Mouse (Mus musculus) thymus, adult 2 months (tissue): ENCODE measurements at regions not wholly inside any gene's neighbourhood (a gene's known extent, or its start where the extent isn't known, plus 50 kb on each side); places are given as distances from the start of the nearest gene placed in this dataset.

ENCODE experiments used
- CTCF ChIP-seq: fragments of 200-500 bp; IDR thresholded peaks from 2 replicates; pipeline ENCODE4 v1.5.1; 2012; ENCODE audit warnings: mild to moderate bottlenecking, control low read depth, low read length, moderate library complexity, borderline replicate concordance; ENCODE audit not compliant: control insufficient read depth, poor library complexity, insufficient read depth; ENCODE audit errors: extremely low read depth
- POLR2A ChIP-seq: fragments of 200-500 bp; IDR thresholded peaks from 2 replicates; pipeline ENCODE4 v1.6.1; 2012; ENCODE audit warnings: mild to moderate bottlenecking, low read length, control low read depth, moderate library complexity; ENCODE audit not compliant: control insufficient read depth, poor library complexity, insufficient read depth; ENCODE audit errors: extremely low read depth

DNA sequence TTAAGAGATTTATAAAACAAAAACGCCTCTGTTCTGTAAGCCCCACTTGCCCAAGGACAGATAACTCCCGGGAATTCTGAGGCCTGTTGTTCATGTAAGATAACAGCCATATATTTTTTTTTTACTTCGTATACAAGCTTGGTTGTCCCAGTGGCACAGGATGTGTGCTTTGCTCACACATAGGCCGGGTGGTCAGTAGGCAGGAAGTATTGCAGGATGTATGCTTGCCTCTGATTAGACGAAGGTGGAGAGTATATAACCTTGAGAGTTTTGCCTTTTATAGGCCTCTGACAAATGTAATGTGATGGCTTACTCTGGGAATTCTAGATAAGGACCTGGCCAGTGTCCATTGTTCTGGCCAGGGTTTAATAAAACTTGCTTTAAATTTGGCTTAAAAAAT, 85.4 kb upstream of the Arhgef9 start:
- TF ChIP-seq CTCF, result no peak
- no peak for TF ChIP-seq POLR2A
